Mouse (Mus musculus): ENCODE data around the gene Pdss2.
"Not testable (repeated sequence)": the region's sequence is repeated elsewhere in the genome, so short reads cannot be mapped to it uniquely, and the experiment has no call there.

Pdss2 gene

GRCm38 (mm10) chr10:43378732-43379644 is 157.7 kb downstream of the Pdss2 start:
- DNase-seq, result no peak

GRCm38 (mm10) chr10:43382660-43383059 is 161.4 kb downstream of the Pdss2 start:
- no peak for DNase-seq

- no peak for DNase-seq
These were observed 163.3 kb downstream of the Pdss2 start for GRCm38 (mm10) chr10:43384623-43385022.

- DNase-seq, result no peak
These were observed 171.6 kb downstream of the Pdss2 start for GRCm38 (mm10) chr10:43392921-43393320.

- no peak for DNase-seq
These were observed 172.5 kb downstream of the Pdss2 start for GRCm38 (mm10) chr10:43393818-43394217.

- DNase-seq, result no peak
These were observed 174.5 kb downstream of the Pdss2 start for GRCm38 (mm10) chr10:43395824-43396223.

- no peak for DNase-seq
These were observed 178.5 kb downstream of the Pdss2 start for GRCm38 (mm10) chr10:43399596-43400316.

- no peak for DNase-seq
These were observed 184.8 kb downstream of the Pdss2 start for GRCm38 (mm10) chr10:43406107-43406506.

- DNase-seq, result no peak
These were observed 185.6 kb downstream of the Pdss2 start for GRCm38 (mm10) chr10:43406885-43407284.

- no peak for DNase-seq
These were observed 188.4 kb downstream of the Pdss2 start for GRCm38 (mm10) chr10:43409506-43410230.

GRCm38 (mm10) chr10:43411164-43411563 is 189.9 kb downstream of the Pdss2 start:
- not testable (repeated sequence) for DNase-seq

GRCm38 (mm10) chr10:43417346-43417745 is 196.1 kb downstream of the Pdss2 start:
- no peak for DNase-seq

- DNase-seq, result peak; percentile 49
These were observed 199.6 kb downstream of the Pdss2 start for GRCm38 (mm10) chr10:43420660-43421413.

- DNase-seq, result no peak
These were observed 200.9 kb downstream of the Pdss2 start for GRCm38 (mm10) chr10:43422061-43422770.

- no peak for DNase-seq
These were observed 203.3 kb downstream of the Pdss2 start for GRCm38 (mm10) chr10:43424545-43424944.

GRCm38 (mm10) chr10:43430606-43431005 is 209.3 kb downstream of the Pdss2 start:
- no peak for DNase-seq

GRCm38 (mm10) chr10:43434326-43434725 is 213.0 kb downstream of the Pdss2 start:
- no peak for DNase-seq

- no peak for DNase-seq
These were observed 214.5 kb downstream of the Pdss2 start for GRCm38 (mm10) chr10:43435757-43436156.

GRCm38 (mm10) chr10:43439492-43439941 is 218.2 kb downstream of the Pdss2 start:
- no peak for DNase-seq

GRCm38 (mm10) chr10:43440050-43440449 is 218.8 kb downstream of the Pdss2 start:
- no peak for DNase-seq

- no peak for DNase-seq
These were observed 219.9 kb downstream of the Pdss2 start for GRCm38 (mm10) chr10:43440981-43441740.

All from right cerebral cortex, postnatal 25 days (tissue).